In the genomic region with DNA sequence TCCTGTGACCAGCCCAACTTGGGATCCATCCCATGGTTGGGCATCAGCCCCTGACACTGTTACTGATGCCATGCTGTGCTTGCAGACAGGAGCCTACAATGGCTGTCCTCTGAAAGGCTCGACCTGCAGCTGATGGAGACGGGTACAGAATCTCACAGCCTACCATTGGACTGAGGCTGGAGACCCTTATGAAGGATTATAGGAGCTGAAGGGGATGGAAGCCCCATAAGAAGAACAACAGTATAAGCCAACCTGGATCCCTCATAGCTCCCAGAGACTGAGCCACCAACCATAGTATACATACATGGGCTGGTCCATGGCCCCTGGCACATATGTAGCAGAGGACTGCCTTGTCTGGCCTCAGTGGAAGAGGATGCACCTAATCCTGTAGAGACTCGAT, we compare ENCODE assay signal across 26 mouse cellular contexts.
"Had no signal": no experiment of that assay in that cellular context is flagged by ENCODE, and none has a peak within 500 bp of the region (broad histone marks: within the 10 kb centered on the region; RNA-seq: fewer than 3 reads in every experiment).

No protein-coding gene starts in this region.

- H3K4me1 ChIP-seq: forebrain, embryonic 15.5 days had no signal

- DNase-seq: cerebellum, adult 2 months; cerebellum, adult 9-10 months; cerebellum, adult 9-11 months; cerebellum, postnatal 10 days; cerebellum, postnatal 14 days; cerebellum, postnatal 25 days; cerebellum, postnatal 36 days; embryo, embryonic 11 days; forebrain, postnatal 0 days; gastrocnemius, adult 2 months; gastrocnemius, postnatal 10 days; gastrocnemius, postnatal 14 days; gastrocnemius, postnatal 25 days; gastrocnemius, postnatal 36 days; heart, adult 18-20 months; heart, adult 2 months had no signal

- H3K27me3 ChIP-seq: embryonic facial prominence, embryonic 13.5 days; embryonic facial prominence, embryonic 15.5 days; forebrain, embryonic 13.5 days; forebrain, embryonic 15.5 days had no signal

- ATAC-seq: forebrain, embryonic 13.5 days; forebrain, embryonic 14.5 days; forebrain, embryonic 15.5 days; forebrain, embryonic 16.5 days; forebrain, postnatal 0 days had no signal

- H3K9ac ChIP-seq: embryonic facial prominence, embryonic 13.5 days; embryonic facial prominence, embryonic 15.5 days; forebrain, embryonic 12.5 days; forebrain, embryonic 13.5 days; forebrain, embryonic 15.5 days; forebrain, postnatal 0 days had no signal

- H3K36me3 ChIP-seq: embryonic facial prominence, embryonic 13.5 days; embryonic facial prominence, embryonic 15.5 days; forebrain, embryonic 10.5 days; forebrain, embryonic 12.5 days; forebrain, embryonic 15.5 days; heart, embryonic 10.5 days had no signal

- H3K4me2 ChIP-seq: embryonic facial prominence, embryonic 13.5 days; embryonic facial prominence, embryonic 15.5 days; forebrain, embryonic 12.5 days; forebrain, embryonic 13.5 days; forebrain, embryonic 15.5 days had no signal

- H3K27ac ChIP-seq: embryonic facial prominence, embryonic 13.5 days; embryonic facial prominence, embryonic 15.5 days; forebrain, embryonic 10.5 days; forebrain, embryonic 12.5 days; forebrain, embryonic 13.5 days; forebrain, embryonic 15.5 days; gastrocnemius, adult 2 months; heart, adult 2 months; heart, embryonic 10.5 days had no signal

- H3K4me3 ChIP-seq: embryonic facial prominence, embryonic 13.5 days; embryonic facial prominence, embryonic 15.5 days; erythroblast, embryonic 14.5 days; forebrain, embryonic 10.5 days; forebrain, embryonic 12.5 days; forebrain, embryonic 13.5 days; forebrain, embryonic 15.5 days; gastrocnemius, adult 2 months; heart, adult 2 months; heart, embryonic 10.5 days had no signal

- H3K9me3 ChIP-seq: embryonic facial prominence, embryonic 13.5 days; embryonic facial prominence, embryonic 15.5 days; forebrain, embryonic 10.5 days; forebrain, embryonic 12.5 days; forebrain, embryonic 13.5 days; forebrain, embryonic 15.5 days; heart, embryonic 10.5 days had no signal
